In the genomic region with DNA sequence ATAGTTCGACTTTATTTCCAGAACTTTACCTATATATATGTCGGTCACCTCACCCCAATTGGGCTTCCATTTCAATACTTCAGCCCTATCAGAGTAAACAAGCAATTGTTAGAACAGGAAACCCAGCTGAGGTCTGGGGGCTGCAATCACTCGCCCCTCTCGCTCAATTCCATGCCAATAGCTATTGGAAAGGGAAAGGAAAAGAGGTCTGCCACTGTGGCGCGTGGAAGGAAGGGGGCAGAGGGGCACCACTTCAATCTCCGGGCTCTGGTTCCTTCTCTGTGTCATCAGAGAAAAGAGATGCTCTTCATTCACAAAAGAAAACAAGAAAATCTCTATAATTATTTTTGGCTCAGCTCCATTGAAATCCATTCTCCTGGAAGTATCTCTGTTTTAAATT, we compare ENCODE assay signal across 14 mouse cellular contexts.
DNase-seq lines count a peak whose midpoint lies in the region; ATAC-seq and TF ChIP-seq lines count a peak whose summit lies in the region.
"Had no signal": no experiment of that assay in that cellular context is flagged by ENCODE, and none has a peak within 500 bp of the region (broad histone marks: within the 10 kb centered on the region; RNA-seq: fewer than 3 reads in every experiment).

No protein-coding gene starts in this region.

- 24% methylated on average over 7 of the region's 7 CpGs for WGBS in forebrain, embryonic 16.5 days
- WGBS in midbrain, embryonic 16.5 days: 58% methylated on average over 7 of the region's 7 CpGs

- DNase-seq in cerebellum, postnatal 25 days: peak; percentile 53 to 67
- no peak for DNase-seq in cerebellum, adult 18-20 months
- peak; percentile 74 for DNase-seq in brain, embryonic 14.5 days (ENCODE audit: low read depth)
- DNase-seq in heart, adult 18-20 months: no peak
- no peak for DNase-seq in heart, adult 9 months (ENCODE audit: low spot score in 2 of 2)
- DNase-seq in T-cell, adult 2 months (ENCODE audit: low spot score): no peak
- DNase-seq: adrenal gland, postnatal 14 days; layer of hippocampus, adult 9-11 months; liver, embryonic 13.5 days; lung, postnatal 10 days; thymus, postnatal 25 days had no signal

- ATAC-seq in forebrain, embryonic 16.5 days: no peak
- ATAC-seq in midbrain, embryonic 16.5 days: no peak

- no peak for TF ChIP-seq CTCF in brain, embryonic 14.5 days (IDR thresholded peaks at IDR 0.05; ENCODE audit: borderline replicate concordance, extremely low read depth, insufficient read depth, insufficient read length)

- TF ChIP-seq POLR2A in brain, embryonic 14.5 days (IDR thresholded peaks at IDR 0.05; ENCODE audit: borderline replicate concordance, extremely low read depth, insufficient read depth, insufficient read length, poor library complexity, severe bottlenecking): no peak

- H3K4me2 ChIP-seq in forebrain, embryonic 16.5 days (ENCODE audit: low read length): peak overlapping the region; percentile 54
- peak overlapping the region; percentile 38 for H3K4me2 ChIP-seq in midbrain, embryonic 16.5 days (ENCODE audit: low read length)
- H3K4me2 ChIP-seq: liver, embryonic 13.5 days; stomach, embryonic 15.5 days had no signal

- peak overlapping the region; percentile 94 for H3K27ac ChIP-seq in forebrain, embryonic 16.5 days (ENCODE audit: low read length)
- H3K27ac ChIP-seq in midbrain, embryonic 16.5 days (ENCODE audit: low read length): peak overlapping the region; percentile 77
- H3K27ac ChIP-seq: liver, embryonic 13.5 days; stomach, embryonic 15.5 days had no signal

- peak overlapping the region; percentile 58 for H3K9ac ChIP-seq in forebrain, embryonic 16.5 days (replicated peaks; ENCODE audit: low read depth, low read length)
- 0 out of 2 replicates have a peak overlapping the region, but pooled peaks have one; percentile 20 for H3K9ac ChIP-seq in midbrain, embryonic 16.5 days (ENCODE audit: low read depth, low read length)
- H3K9ac ChIP-seq: liver, embryonic 13.5 days; stomach, embryonic 15.5 days had no signal

- peaks cover 18% of the 10 kb centered on the region for H3K4me1 ChIP-seq in forebrain, embryonic 16.5 days (replicated peaks; ENCODE audit: control insufficient read depth, insufficient read depth, low read length)
- H3K4me1 ChIP-seq in midbrain, embryonic 16.5 days (ENCODE audit: control insufficient read depth, insufficient read depth, low read length): peaks cover 18% of the 10 kb centered on the region
- H3K4me1 ChIP-seq: liver, embryonic 13.5 days; stomach, embryonic 15.5 days had no signal

- H3K9me3 ChIP-seq in forebrain, embryonic 16.5 days (ENCODE audit: control insufficient read depth, low read length): no peaks in the 10 kb centered on the region
- no peaks in the 10 kb centered on the region for H3K9me3 ChIP-seq in midbrain, embryonic 16.5 days (replicated peaks; ENCODE audit: control insufficient read depth, low read length, poor library complexity, severe bottlenecking)
- H3K9me3 ChIP-seq: liver, embryonic 13.5 days; stomach, embryonic 15.5 days had no signal

- peak overlapping the region; percentile 23 for H3K4me3 ChIP-seq in forebrain, embryonic 16.5 days (replicated peaks; ENCODE audit: low read length)
- H3K4me3 ChIP-seq in midbrain, embryonic 16.5 days (ENCODE audit: low read depth, low read length): no peak overlapping the region
- H3K4me3 ChIP-seq: liver, embryonic 13.5 days; stomach, embryonic 15.5 days had no signal

- no peaks in the 10 kb centered on the region for H3K27me3 ChIP-seq in forebrain, embryonic 16.5 days (replicated peaks; ENCODE audit: control insufficient read depth, insufficient read depth, low read length)
- no peaks in the 10 kb centered on the region for H3K27me3 ChIP-seq in midbrain, embryonic 16.5 days (ENCODE audit: control insufficient read depth, insufficient read depth, low read depth, low read length)
- H3K27me3 ChIP-seq: stomach, embryonic 15.5 days had no signal

- H3K36me3 ChIP-seq in forebrain, embryonic 16.5 days (ENCODE audit: control insufficient read depth, insufficient read depth): no peaks in the 10 kb centered on the region
- H3K36me3 ChIP-seq in midbrain, embryonic 16.5 days (ENCODE audit: control insufficient read depth, insufficient read depth, low read length): no peaks in the 10 kb centered on the region
- H3K36me3 ChIP-seq: liver, embryonic 13.5 days; stomach, embryonic 15.5 days had no signal

Comparison
In these comparisons a context has a peak if more than half of its experiments do, and no peak if none do; other contexts are left out.
1. DNase-seq: peak in cerebellum, postnatal 25 days (2 of 2) and brain, embryonic 14.5 days (single experiment); none in cerebellum, adult 18-20 months (0 of 2), heart, adult 18-20 months (0 of 2), heart, adult 9 months (0 of 2) and T-cell, adult 2 months (single experiment).